Mouse (Mus musculus) midbrain, embryonic 14.5 days (tissue): Measurements from ENCODE around the gene Cacna1g. TPM values are rescaled to one million over a fixed set of nuclear protein-coding genes. Genes with fewer than 3 reads are reported as not detected.

ENCODE experiments used
- ATAC-seq: fragments of 200-750 bp; cut with Nextera tagmentation; 2 replicates; pipeline ENCODE4 v1.8.0; 2017; ENCODE audit warnings: moderate number of reproducible peaks, moderate library complexity; ENCODE audit not compliant: low FRiP score, low TSS enrichment
- DNase-seq: peaks from one replicate; pipeline ENCODE4 v3.0.0-alpha.2; 2015
- H3K27ac ChIP-seq: fragments of 300-500 bp; sonication (generic); replicated peaks from 2 replicates; pipeline ENCODE4 v1.5.1; 2014; ENCODE audit warnings: mild to moderate bottlenecking, low read depth, low read length, moderate library complexity
- H3K27me3 ChIP-seq: fragments of 300-500 bp; sonication (generic); 2 replicates; pipeline ENCODE4 v1.6.1; 2014; ENCODE audit warnings: low read length, control low read depth, mixed read lengths; ENCODE audit not compliant: control insufficient read depth, insufficient read depth
- H3K36me3 ChIP-seq: fragments of 300-500 bp; sonication (generic); 2 replicates; pipeline ENCODE4 v1.6.1; 2014; ENCODE audit warnings: low read length, control low read depth; ENCODE audit not compliant: control insufficient read depth, insufficient read depth
- H3K4me1 ChIP-seq: fragments of 300-500 bp; sonication (generic); 2 replicates; pipeline ENCODE4 v1.6.1; 2014; ENCODE audit warnings: mild to moderate bottlenecking, antibody characterized with exemption, low read length, control low read depth; ENCODE audit not compliant: control insufficient read depth, insufficient read depth
- H3K4me2 ChIP-seq: fragments of 300-500 bp; sonication (generic); 2 replicates; pipeline ENCODE4 v1.6.1; 2014; ENCODE audit warnings: mild to moderate bottlenecking, low read length, moderate library complexity
- H3K4me3 ChIP-seq: fragments of 300-500 bp; sonication (generic); replicated peaks from 2 replicates; pipeline ENCODE4 v1.5.1; 2014; ENCODE audit warnings: low read depth, low read length
- H3K9ac ChIP-seq: fragments of 300-500 bp; sonication (generic); replicated peaks from 2 replicates; pipeline ENCODE4 v1.6.1; 2014; ENCODE audit warnings: mild to moderate bottlenecking, low read length, moderate library complexity
- H3K9me3 ChIP-seq: fragments of 300-500 bp; sonication (generic); 2 replicates; pipeline ENCODE4 v1.6.1; 2016; ENCODE audit warnings: low read length, control low read depth, mixed read lengths; ENCODE audit not compliant: control insufficient read depth
- WGBS: fragments of 180-500 bp; shearing (Covaris S2); extraction: QIAGEN DNeasy Blood & Tissue Kit; methylation state at CpG from one replicate; pipeline ENCODE4 v1.1.7; 2014; 5-methylcytosine and 5-hydroxymethylcytosine counted together
- polyA plus RNA-seq: library from polyadenylated mRNA; unstranded; fragments of >200 nt; fragmentation: Nextera tagmentation; extraction: Ambion mirVana; gene quantifications from 2 replicates; pipeline ENCODE4 v1.2.1, GENCODE M21; 2014

Gene Cacna1g
- polyA plus RNA-seq, 1 experiment from 2014 or later, result 20.1 TPM

DNA sequence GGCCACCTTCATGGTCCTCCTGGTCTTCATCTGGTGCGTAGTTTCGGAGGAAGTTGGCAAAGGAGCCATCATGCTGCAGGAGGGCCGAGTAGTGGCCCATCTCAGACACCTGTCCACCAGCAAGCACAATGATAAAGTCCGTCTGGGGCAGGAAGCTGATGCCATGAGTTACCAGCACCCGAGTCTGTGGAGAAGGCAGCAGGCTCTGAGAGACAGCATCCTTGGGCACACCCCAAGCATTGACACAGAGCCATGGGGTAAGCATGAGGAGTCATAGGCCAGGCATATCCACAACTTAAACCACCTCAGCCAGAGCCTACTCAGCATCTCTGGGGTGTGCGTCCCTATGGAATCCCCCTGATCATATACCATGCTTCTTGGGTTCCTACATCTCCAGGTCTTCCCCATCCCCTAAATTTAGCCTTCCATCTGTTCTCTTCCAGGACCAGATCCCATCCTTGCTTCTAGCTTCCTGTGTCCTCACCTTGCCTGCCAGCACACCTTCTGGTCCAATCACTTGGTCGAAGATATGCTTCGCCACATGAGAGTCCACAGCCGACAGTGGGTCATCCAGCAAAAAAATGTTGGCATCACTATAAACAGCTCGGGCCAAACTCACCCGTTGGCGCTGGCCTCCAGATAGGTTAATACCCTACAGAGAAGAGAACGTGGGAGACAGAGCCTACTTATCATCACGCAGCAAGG, 112.7 kb downstream of the Cacna1g start:
- WGBS, result 94% methylated on average over 14 of the region's 14 CpGs
- Histone ChIP-seq H3K27ac (no peak overlapping the region), H3K4me1 (no peaks in the 10 kb centered on the region), H3K4me3 (no peak overlapping the region), H3K36me3 (no peaks in the 10 kb centered on the region), H3K27me3 (no peaks in the 10 kb centered on the region), H3K4me2 (no peak overlapping the region), H3K9ac (no peak overlapping the region), H3K9me3 (no peaks in the 10 kb centered on the region)
- ATAC-seq (no peak), DNase-seq (no peak)

DNA sequence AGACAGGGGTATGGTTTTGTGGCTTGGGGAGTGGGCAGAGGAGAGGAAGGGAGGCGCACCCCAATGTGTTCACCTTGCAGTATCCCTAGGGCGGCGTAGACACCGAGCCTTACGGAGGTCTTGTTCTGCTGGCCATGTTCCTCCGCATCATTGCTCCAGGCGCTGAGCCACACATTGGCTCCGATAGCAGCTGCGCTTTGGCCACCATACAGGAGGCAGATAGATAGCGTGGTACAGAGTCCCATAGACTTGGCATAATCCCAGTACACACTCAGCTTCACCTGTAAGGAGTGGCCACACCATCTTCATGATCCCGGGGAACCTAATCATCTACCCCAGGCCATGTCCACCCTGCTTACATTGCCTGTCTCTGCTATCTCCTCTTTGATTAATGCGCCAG, 114.8 kb downstream of the Cacna1g start:
- WGBS, result 96% methylated on average over 12 of the region's 12 CpGs
- Histone ChIP-seq H3K27me3 (no peaks in the 10 kb centered on the region), H3K4me1 (no peaks in the 10 kb centered on the region), H3K9ac (no peak overlapping the region), H3K9me3 (no peaks in the 10 kb centered on the region), H3K36me3 (no peaks in the 10 kb centered on the region), H3K27ac (no peak overlapping the region), H3K4me2 (no peak overlapping the region), H3K4me3 (no peak overlapping the region)
- DNase-seq, result no peak
- ATAC-seq, result no peak

Other genes with a start within 250 kb of the Cacna1g start
- 0.47 and 2.0 TPM in 2 replicates for gene Wfikkn2, start 228.2 kb downstream of the Cacna1g start, polyA plus RNA-seq
- gene Gm21885, start 192.3 kb downstream of the Cacna1g start, polyA plus RNA-seq, result 0.50 and 0.57 TPM in 2 replicates
- gene Luc7l3, start 152.2 kb downstream of the Cacna1g start, polyA plus RNA-seq, result 122 and 144 TPM in 2 replicates
- 11.9 and 13.1 TPM in 2 replicates for gene Ankrd40, start 146.2 kb downstream of the Cacna1g start, polyA plus RNA-seq
- 0.19 and 0.50 TPM in 2 replicates for gene Abcc3, start 81.2 kb downstream of the Cacna1g start, polyA plus RNA-seq
- 0.42 and 0.54 TPM in 2 replicates for gene Spata20, start 12.0 kb upstream of the Cacna1g start, polyA plus RNA-seq
- gene Epn3, start 25.8 kb upstream of the Cacna1g start, polyA plus RNA-seq, result 0.23 and 0.43 TPM in 2 replicates
- gene Mycbpap, start 47.5 kb upstream of the Cacna1g start, polyA plus RNA-seq, result 2.1 and 3.3 TPM in 2 replicates
- 5.9 and 8.0 TPM in 2 replicates for gene Rsad1, start 75.1 kb upstream of the Cacna1g start, polyA plus RNA-seq
- gene Chad, start 90.8 kb upstream of the Cacna1g start, polyA plus RNA-seq, result 0.18 TPM in 1 of 2 replicates, not detected in the other
- gene Acsf2, start 127.7 kb upstream of the Cacna1g start, polyA plus RNA-seq, result 1.1 and 2.0 TPM in 2 replicates
- gene Lrrc59, start 155.6 kb upstream of the Cacna1g start, polyA plus RNA-seq, result 118 and 138 TPM in 2 replicates
- 115 and 131 TPM in 2 replicates for gene Mrpl27, start 179.6 kb upstream of the Cacna1g start, polyA plus RNA-seq
- 2.2 and 4.4 TPM in 2 replicates for gene Eme1, start 179.8 kb upstream of the Cacna1g start, polyA plus RNA-seq
- gene Xylt2, start 203.3 kb upstream of the Cacna1g start, polyA plus RNA-seq, result 11.0 and 13.0 TPM in 2 replicates
- gene Gm11541, start 230.3 kb upstream of the Cacna1g start, polyA plus RNA-seq, result not detected in 2 replicates